Mouse (Mus musculus) heart, postnatal 0 days (tissue): ENCODE data around the gene Pam16.

Experiments
- CTCF ChIP-seq: IDR thresholded peaks from 2 replicates; pipeline ENCODE4 v1.5.1; 2016; ENCODE audit warnings: antibody characterized with exemption, control low read depth, low read depth
- EP300 ChIP-seq: IDR thresholded peaks from 2 replicates; pipeline ENCODE4 v1.6.1; 2016; ENCODE audit warnings: antibody characterized with exemption, low read depth

DNA sequence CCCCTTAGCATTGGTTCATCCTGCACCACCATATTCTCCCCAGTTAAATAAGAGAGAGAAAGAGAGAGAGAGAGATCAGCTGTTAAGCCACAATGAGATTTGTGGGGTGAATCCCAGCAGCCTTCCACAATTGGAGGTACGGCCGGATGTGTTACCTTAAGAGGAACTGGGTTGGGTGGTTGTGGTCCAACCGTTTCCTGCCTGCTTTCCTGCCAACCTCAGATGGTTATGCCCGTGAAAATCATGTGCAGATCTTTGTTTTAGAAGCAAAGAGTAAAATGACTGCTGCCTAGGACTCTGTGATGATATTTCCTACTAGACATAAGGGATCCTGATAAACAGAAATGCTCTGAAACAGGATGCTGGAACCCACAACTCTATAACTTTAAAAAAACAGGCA lies 49.3 kb upstream of the Pam16 start:
- TF ChIP-seq CTCF (no peak), EP300 (no peak)
